Mouse (Mus musculus) left cerebral cortex, postnatal 25 days (tissue): ENCODE results near the gene Trim72. TPM values are rescaled to one million over a fixed set of nuclear protein-coding genes. Genes with fewer than 3 reads are reported as not detected.

Experiments used
- DNase-seq, 2 experiments: peaks; one replicate each; pipeline ENCODE4 v3.0.0; 2022; ENCODE audit warnings: low spot score in 2 of 2, mixed read lengths in 1 of 2
- intact Hi-C: fragments of 180-260 bp; cut with DNase I; formaldehyde crosslinking; loops from one replicate; pipeline ENCODE4 v1.15.1; 2025
- total RNA-seq, 2 experiments: library from RNA; stranded (reverse); gene quantifications; 2 replicates each; pipeline ENCODE4 v1.2.3; 2021

Trim72 gene
- total RNA-seq, result 1 to 10 TPM; 1.1 to 1.5 TPM

GRCm38 (mm10) chr7:128003688-128004087 is at the start of gene Trim72:
Gene Trim72, plus strand, starts transcription at chr7:128003949.
- intact Hi-C loops, result no loop called here
- DNase-seq, result peak in 1 of 2 experiments; percentile 71

- DNase-seq, result no peak
- intact Hi-C loops, result no loop called here
Observed at GRCm38 (mm10) chr7:127959364-127959763, 44.4 kb upstream of the Trim72 start.

GRCm38 (mm10) chr7:127966371-127966918 is 37.3 kb upstream of the Trim72 start:
- DNase-seq, result no peak
- intact Hi-C loops, result no loop called here

GRCm38 (mm10) chr7:127967004-127967921 is 36.5 kb upstream of the Trim72 start, which contains the start of gene Fus:
Gene Fus, plus strand, starts transcription at chr7:127967457.
- intact Hi-C loops, result no loop called here
- peak; percentile 95 for DNase-seq

GRCm38 (mm10) chr7:127967922-127968828 is 35.6 kb upstream of the Trim72 start:
- DNase-seq, result peak; percentile 60 to 74
- intact Hi-C loops, result no loop called here

- DNase-seq, result no peak
- intact Hi-C loops, result no loop called here
Observed at GRCm38 (mm10) chr7:127974413-127974930, 29.3 kb upstream of the Trim72 start.

GRCm38 (mm10) chr7:127978856-127979255 is 24.9 kb upstream of the Trim72 start:
- intact Hi-C loops, result no loop called here
- no peak for DNase-seq

GRCm38 (mm10) chr7:127980606-127981005 is 23.1 kb upstream of the Trim72 start:
- DNase-seq, result no peak

GRCm38 (mm10) chr7:127988904-127989303 is 14.8 kb upstream of the Trim72 start:
- intact Hi-C loops, result no loop called here
- DNase-seq, result no peak

More at GRCm38 (mm10) chr7:127980606-127981005, 23.1 kb upstream of the Trim72 start:
- intact Hi-C loops, result no loop called here

- peak; percentile 65 to 71 for DNase-seq
- intact Hi-C loops, result loop anchor here (5.0 kb wide), 1 partner anchor 215 kb away; the partner anchor contains the start of gene Cox6a2
Observed at GRCm38 (mm10) chr7:127991643-127992487, 11.9 kb upstream of the Trim72 start.

GRCm38 (mm10) chr7:127992488-127993340 is 11.0 kb upstream of the Trim72 start:
- no peak for DNase-seq
- intact Hi-C loops, result loop anchor here (5.0 kb wide), 1 partner anchor 215 kb away; the partner anchor contains the start of gene Cox6a2

GRCm38 (mm10) chr7:127993341-127993977 is 10.3 kb upstream of the Trim72 start, which contains the start of gene Pycard:
Gene Pycard, minus strand, starts transcription at chr7:127993867.
- intact Hi-C loops, result loop anchor here (5.0 kb wide), 1 partner anchor 214 kb away; the partner anchor contains the start of gene Cox6a2
- DNase-seq, result peak; percentile 33 to 34

GRCm38 (mm10) chr7:127999436-127999835 is 4.3 kb upstream of the Trim72 start:
- intact Hi-C loops, result no loop called here
- DNase-seq, result no peak

GRCm38 (mm10) chr7:128000068-128000950 is 3.4 kb upstream of the Trim72 start:
- no peak for DNase-seq
- intact Hi-C loops, result no loop called here

GRCm38 (mm10) chr7:128003098-128003497 is 651 bp upstream of the Trim72 start:
- DNase-seq, result no peak
- intact Hi-C loops, result no loop called here

- intact Hi-C loops, result no loop called here
- DNase-seq, result no peak
Observed at GRCm38 (mm10) chr7:128004150-128004486, 369 bp downstream of the Trim72 start.
